Comparison of ENCODE assay signal across 21 mouse cellular contexts in genomic region chr5:73586597-73586996, GRCm38 (mm10). TPM values are rescaled to one million over a fixed set of nuclear protein-coding genes. Genes with fewer than 3 reads are reported as not detected.
DNase-seq lines count a peak whose midpoint lies in the region; ATAC-seq lines count a peak whose summit lies in the region.
"Had no signal": no experiment of that assay in that cellular context is flagged by ENCODE, and none has a peak within 500 bp of the region (broad histone marks: within the 10 kb centered on the region; RNA-seq: fewer than 3 reads in every experiment).

No protein-coding gene starts in this region.

- H3K9ac ChIP-seq in hindbrain, embryonic 11.5 days (ENCODE audit: low read depth, low read length), result no peak overlapping the region
- no peak overlapping the region for H3K9ac ChIP-seq in midbrain, embryonic 11.5 days (ENCODE audit: low read length)
- no peak overlapping the region for H3K9ac ChIP-seq in midbrain, embryonic 14.5 days (replicated peaks; ENCODE audit: low read length)
- no peak overlapping the region for H3K9ac ChIP-seq in liver, embryonic 11.5 days (ENCODE audit: low read depth, low read length)
- H3K9ac ChIP-seq: embryonic facial prominence, embryonic 12.5 days; forebrain, postnatal 0 days; heart, embryonic 13.5 days had no signal

- no peaks in the 10 kb centered on the region for H3K27me3 ChIP-seq in hindbrain, embryonic 10.5 days (ENCODE audit: insufficient read depth, poor library complexity, severe bottlenecking)
- H3K27me3 ChIP-seq in hindbrain, embryonic 11.5 days (ENCODE audit: control insufficient read depth, insufficient read depth, low read length), result no peaks in the 10 kb centered on the region
- H3K27me3 ChIP-seq in midbrain, embryonic 11.5 days (ENCODE audit: control insufficient read depth, insufficient read depth, low read length), result no peaks in the 10 kb centered on the region
- H3K27me3 ChIP-seq in midbrain, embryonic 10.5 days (ENCODE audit: low read depth, poor library complexity, severe bottlenecking), result no peaks in the 10 kb centered on the region
- no peaks in the 10 kb centered on the region for H3K27me3 ChIP-seq in midbrain, embryonic 14.5 days (ENCODE audit: control insufficient read depth, insufficient read depth, low read length)
- H3K27me3 ChIP-seq in liver, embryonic 11.5 days (replicated peaks; ENCODE audit: control insufficient read depth, insufficient read depth, low read length), result no peaks in the 10 kb centered on the region
- H3K27me3 ChIP-seq: CH12.LX; embryonic facial prominence, embryonic 12.5 days; heart, embryonic 13.5 days; Patski had no signal

- H3K4me1 ChIP-seq in hindbrain, embryonic 10.5 days (replicated peaks), result peaks cover 11% of the 10 kb centered on the region
- no peaks in the 10 kb centered on the region for H3K4me1 ChIP-seq in hindbrain, embryonic 11.5 days (replicated peaks; ENCODE audit: control insufficient read depth, insufficient read depth, low read length)
- H3K4me1 ChIP-seq in midbrain, embryonic 11.5 days (ENCODE audit: control insufficient read depth, insufficient read depth, low read length), result no peaks in the 10 kb centered on the region
- H3K4me1 ChIP-seq in midbrain, embryonic 10.5 days, result peaks cover 8% of the 10 kb centered on the region; the same call in 1 of the 2 replicates
- H3K4me1 ChIP-seq in midbrain, embryonic 14.5 days (ENCODE audit: control insufficient read depth, insufficient read depth, low read length), result peaks cover 6% of the 10 kb centered on the region; the same call in 1 of the 2 replicates
- no peaks in the 10 kb centered on the region for H3K4me1 ChIP-seq in liver, embryonic 11.5 days (replicated peaks; ENCODE audit: control insufficient read depth, insufficient read depth, low read length)
- H3K4me1 ChIP-seq: heart, embryonic 13.5 days had no signal

- no peak for DNase-seq in hindbrain, embryonic 10.5 days (ENCODE audit: low spot score)
- no peak for DNase-seq in hindbrain, embryonic 11.5 days (ENCODE audit: low spot score)
- DNase-seq in midbrain, embryonic 11.5 days (ENCODE audit: low spot score, missing footprints), result peak; percentile 69
- DNase-seq in midbrain, embryonic 10.5 days (ENCODE audit: low spot score), result no peak
- DNase-seq in midbrain, embryonic 14.5 days, result peak; percentile 34
- DNase-seq in liver, embryonic 11.5 days (ENCODE audit: low spot score), result no peak
- DNase-seq: adrenal gland, postnatal 14 days; cerebellum, adult 11-12 months; cerebellum, adult 9-10 months; cerebellum, postnatal 25 days; gastrocnemius, postnatal 14 days; heart, postnatal 36 days had no signal

- no peaks in the 10 kb centered on the region for H3K9me3 ChIP-seq in hindbrain, embryonic 10.5 days
- no peaks in the 10 kb centered on the region for H3K9me3 ChIP-seq in hindbrain, embryonic 11.5 days (ENCODE audit: control insufficient read depth, low read length)
- H3K9me3 ChIP-seq in midbrain, embryonic 11.5 days (ENCODE audit: control insufficient read depth, low read length), result no peaks in the 10 kb centered on the region
- H3K9me3 ChIP-seq in midbrain, embryonic 10.5 days (replicated peaks), result no peaks in the 10 kb centered on the region
- H3K9me3 ChIP-seq in midbrain, embryonic 14.5 days (ENCODE audit: control insufficient read depth, low read length), result no peaks in the 10 kb centered on the region
- no peaks in the 10 kb centered on the region for H3K9me3 ChIP-seq in liver, embryonic 11.5 days (ENCODE audit: control insufficient read depth, low read length)
- H3K9me3 ChIP-seq: embryonic facial prominence, embryonic 12.5 days; heart, embryonic 13.5 days had no signal

- no peak for ATAC-seq in hindbrain, embryonic 11.5 days (ENCODE audit: low FRiP score)
- no peak for ATAC-seq in midbrain, embryonic 11.5 days (ENCODE audit: low FRiP score)
- ATAC-seq in midbrain, embryonic 14.5 days (ENCODE audit: low FRiP score, low TSS enrichment), result no peak
- ATAC-seq in liver, embryonic 11.5 days (replicated peaks; ENCODE audit: low FRiP score), result no peak
- ATAC-seq: activated CD4-positive, CD25-positive, alpha-beta regulatory T cell, adult 4 months; Patski had no signal

- H3K4me2 ChIP-seq in hindbrain, embryonic 11.5 days (replicated peaks; ENCODE audit: low read depth, low read length), result no peak overlapping the region
- no peak overlapping the region for H3K4me2 ChIP-seq in midbrain, embryonic 11.5 days
- no peak overlapping the region for H3K4me2 ChIP-seq in midbrain, embryonic 14.5 days (ENCODE audit: low read length)
- H3K4me2 ChIP-seq in liver, embryonic 11.5 days, result no peak overlapping the region
- H3K4me2 ChIP-seq: embryonic facial prominence, embryonic 12.5 days; heart, embryonic 13.5 days had no signal

- H3K4me3 ChIP-seq in hindbrain, embryonic 10.5 days, result no peak overlapping the region
- no peak overlapping the region for H3K4me3 ChIP-seq in hindbrain, embryonic 11.5 days (ENCODE audit: low read depth, low read length)
- no peak overlapping the region for H3K4me3 ChIP-seq in midbrain, embryonic 11.5 days (ENCODE audit: low read depth, low read length)
- H3K4me3 ChIP-seq in midbrain, embryonic 10.5 days, result no peak overlapping the region
- no peak overlapping the region for H3K4me3 ChIP-seq in midbrain, embryonic 14.5 days (replicated peaks; ENCODE audit: low read depth, low read length)
- H3K4me3 ChIP-seq in liver, embryonic 11.5 days (ENCODE audit: low read depth, low read length), result no peak overlapping the region
- H3K4me3 ChIP-seq: embryonic facial prominence, embryonic 12.5 days; heart, embryonic 13.5 days had no signal

- 75% methylated on average over 4 of the region's 4 CpGs for WGBS in hindbrain, embryonic 10.5 days
- WGBS in hindbrain, embryonic 11.5 days, result 58% methylated on average over 4 of the region's 4 CpGs
- 82% methylated on average over 4 of the region's 4 CpGs for WGBS in midbrain, embryonic 11.5 days
- WGBS in midbrain, embryonic 10.5 days, result 78% methylated on average over 4 of the region's 4 CpGs
- 52% methylated on average over 4 of the region's 4 CpGs for WGBS in midbrain, embryonic 14.5 days
- WGBS in liver, embryonic 11.5 days, result 79% methylated on average over 4 of the region's 4 CpGs

- no peaks in the 10 kb centered on the region for H3K36me3 ChIP-seq in hindbrain, embryonic 10.5 days
- no peaks in the 10 kb centered on the region for H3K36me3 ChIP-seq in hindbrain, embryonic 11.5 days (ENCODE audit: control insufficient read depth, insufficient read depth, low read length)
- H3K36me3 ChIP-seq in midbrain, embryonic 11.5 days (ENCODE audit: control insufficient read depth, insufficient read depth, low read length), result no peaks in the 10 kb centered on the region
- no peaks in the 10 kb centered on the region for H3K36me3 ChIP-seq in midbrain, embryonic 10.5 days
- no peaks in the 10 kb centered on the region for H3K36me3 ChIP-seq in midbrain, embryonic 14.5 days (ENCODE audit: control insufficient read depth, insufficient read depth, low read length)
- no peaks in the 10 kb centered on the region for H3K36me3 ChIP-seq in liver, embryonic 11.5 days (ENCODE audit: control insufficient read depth, insufficient read depth, low read length)
- H3K36me3 ChIP-seq: embryonic facial prominence, embryonic 12.5 days; heart, embryonic 13.5 days had no signal

- H3K27ac ChIP-seq in hindbrain, embryonic 10.5 days, result 0 out of 2 replicates have a peak overlapping the region, but pooled peaks have one; percentile 29
- H3K27ac ChIP-seq in hindbrain, embryonic 11.5 days (ENCODE audit: low read depth, low read length), result no peak overlapping the region
- no peak overlapping the region for H3K27ac ChIP-seq in midbrain, embryonic 11.5 days (ENCODE audit: low read depth, low read length)
- H3K27ac ChIP-seq in midbrain, embryonic 10.5 days (replicated peaks), result no peak overlapping the region
- 0 out of 2 replicates have a peak overlapping the region, but pooled peaks have one; percentile 21 for H3K27ac ChIP-seq in midbrain, embryonic 14.5 days (replicated peaks; ENCODE audit: low read depth, low read length)
- H3K27ac ChIP-seq in liver, embryonic 11.5 days (ENCODE audit: low read depth, low read length), result no peak overlapping the region
- H3K27ac ChIP-seq: embryonic facial prominence, embryonic 12.5 days; heart, embryonic 13.5 days had no signal

RNA-seq across cellular contexts. Expression of gene Lrrc66, which starts 45.7 kb away (rescaled TPM):
- polyA plus RNA-seq in hindbrain, embryonic 10.5 days (2016; fragmentation: Nextera tagmentation; extraction: Ambion mirVana), result not detected in 2 replicates
- polyA plus RNA-seq in hindbrain, embryonic 11.5 days (2014; fragmentation: Nextera tagmentation; extraction: Ambion mirVana), result 0.15 TPM in 1 of 2 replicates, not detected in the other
- polyA plus RNA-seq in midbrain, embryonic 11.5 days (2014; fragmentation: Nextera tagmentation; extraction: Ambion mirVana), result 0.04 TPM in 1 of 2 replicates, not detected in the other
- polyA plus RNA-seq in midbrain, embryonic 10.5 days (2016; fragmentation: Nextera tagmentation; extraction: Ambion mirVana), result 0.06 and 0.07 TPM in 2 replicates
- polyA plus RNA-seq in midbrain, embryonic 14.5 days (2014; fragmentation: Nextera tagmentation; extraction: Ambion mirVana), result not detected in 2 replicates
- 0.18 and 0.74 TPM in 2 replicates for polyA plus RNA-seq in liver, embryonic 11.5 days (2014; fragmentation: Nextera tagmentation; extraction: Ambion mirVana)
- polyA plus RNA-seq: cortical plate, adult 2 months; forebrain, embryonic 11.5 days; forebrain, postnatal 0 days; gonadal fat pad, adult 2 months; Patski had no signal

Comparison
In these comparisons a context has a peak if more than half of its experiments do, and no peak if none do; other contexts are left out.
1. DNase-seq: peak in midbrain, embryonic 11.5 days (single experiment) and midbrain, embryonic 14.5 days (single experiment); none in hindbrain, embryonic 10.5 days (single experiment), hindbrain, embryonic 11.5 days (single experiment), midbrain, embryonic 10.5 days (single experiment) and liver, embryonic 11.5 days (single experiment).
2. H3K27ac ChIP-seq: peak in hindbrain, embryonic 10.5 days (single experiment) and midbrain, embryonic 14.5 days (single experiment); none in hindbrain, embryonic 11.5 days (single experiment), midbrain, embryonic 11.5 days (single experiment), midbrain, embryonic 10.5 days (single experiment) and liver, embryonic 11.5 days (single experiment).